Mouse (Mus musculus) embryonic facial prominence, embryonic 11.5 days (tissue): ENCODE measurements at regions not wholly inside any gene's neighbourhood (a gene's known extent, or its start where the extent isn't known, plus 50 kb on each side); places are given as distances from the start of the nearest gene placed in this dataset.

Source experiments
- ATAC-seq: fragments of 200-750 bp; cut with Nextera tagmentation; replicated peaks from 2 replicates; pipeline ENCODE4 v1.8.0; 2017; ENCODE audit warnings: low read depth; ENCODE audit not compliant: insufficient number of reproducible peaks, low FRiP score, low TSS enrichment
- DNase-seq: peaks from one replicate; pipeline ENCODE4 v3.0.0-alpha.2; 2015; ENCODE audit warnings: low spot score
- H3K27ac ChIP-seq: fragments of 300-500 bp; sonication (generic); replicated peaks from 2 replicates; pipeline ENCODE4 v1.5.1; 2014; ENCODE audit warnings: mild to moderate bottlenecking, low read depth, low read length, control low read depth
- H3K27me3 ChIP-seq: fragments of 300-500 bp; sonication (generic); 2 replicates; pipeline ENCODE4 v1.6.1; 2014; ENCODE audit warnings: mild to moderate bottlenecking, low read length, moderate library complexity, mixed read lengths; ENCODE audit not compliant: control insufficient read depth, insufficient read depth
- H3K36me3 ChIP-seq: fragments of 300-500 bp; sonication (generic); replicated peaks from 2 replicates; pipeline ENCODE4 v1.6.1; 2014; ENCODE audit warnings: low read depth, mild to moderate bottlenecking, low read length, moderate library complexity, mixed read lengths; ENCODE audit not compliant: control insufficient read depth, insufficient read depth
- H3K4me1 ChIP-seq: fragments of 300-500 bp; sonication (generic); 2 replicates; pipeline ENCODE4 v1.6.1; 2014; ENCODE audit warnings: low read length, mixed read lengths; ENCODE audit not compliant: control insufficient read depth, insufficient read depth
- H3K4me2 ChIP-seq: fragments of 300-500 bp; sonication (generic); 2 replicates; pipeline ENCODE4 v1.6.1; 2014; ENCODE audit warnings: low read depth, mild to moderate bottlenecking, control low read depth, low read length, moderate library complexity
- H3K4me3 ChIP-seq: fragments of 300-500 bp; sonication (generic); 2 replicates; pipeline ENCODE4 v1.5.1; 2014; ENCODE audit warnings: low read depth, low read length, control low read depth
- H3K9ac ChIP-seq: fragments of 300-500 bp; sonication (generic); replicated peaks from 2 replicates; pipeline ENCODE4 v1.6.1; 2014; ENCODE audit warnings: mild to moderate bottlenecking, control low read depth, low read length
- H3K9me3 ChIP-seq: fragments of 300-500 bp; sonication (generic); replicated peaks from 2 replicates; pipeline ENCODE4 v1.6.1; 2016; ENCODE audit warnings: mild to moderate bottlenecking, low read length, inconsistent platforms, mixed read lengths; ENCODE audit not compliant: control insufficient read depth
- WGBS: fragments of 180-500 bp; shearing (Covaris S2); extraction: QIAGEN DNeasy Blood & Tissue Kit; methylation state at CpG from one replicate; pipeline ENCODE4 v1.1.7; 2014; 5-methylcytosine and 5-hydroxymethylcytosine counted together

- Histone ChIP-seq H3K27me3 (no peaks in the 10 kb centered on the region), H3K4me2 (no peak overlapping the region), H3K9me3 (no peaks in the 10 kb centered on the region), H3K9ac (peak overlapping the region; percentile 39), H3K36me3 (no peaks in the 10 kb centered on the region), H3K27ac (0 out of 2 replicates have a peak overlapping the region, but pooled peaks have one; percentile 8), H3K4me3 (no peak overlapping the region), H3K4me1 (peaks cover 10% of the 10 kb centered on the region)
- DNase-seq (no peak), ATAC-seq (no peak)
- WGBS: 76% methylated on average over 10 of the region's 10 CpGs
Measured at GRCm38 (mm10) chr2:30685137-30685860, 90.5 kb downstream of the Cstad start.

DNA sequence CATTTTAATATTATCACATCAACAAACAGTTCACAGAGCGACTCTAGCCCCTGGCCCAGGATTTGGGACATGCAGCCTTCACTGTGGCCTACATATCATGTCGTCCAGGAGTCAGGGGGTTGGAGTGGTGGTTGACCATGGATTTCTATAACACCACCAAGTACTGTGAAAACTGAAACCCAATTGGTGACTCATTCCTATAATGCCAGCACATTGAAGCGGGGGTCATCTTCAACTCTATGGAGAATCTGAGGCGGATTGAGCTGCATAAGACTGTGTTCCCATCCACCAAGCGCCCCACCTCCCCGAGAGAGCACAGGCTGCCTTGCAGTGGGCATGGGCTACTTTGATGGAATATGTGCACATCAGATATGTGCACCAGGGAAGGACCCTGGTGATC lies 89.6 kb downstream of the Cstad start:
- Histone ChIP-seq H3K27ac (0 out of 2 replicates have a peak overlapping the region, but pooled peaks have one; percentile 8), H3K9ac (no peak overlapping the region), H3K9me3 (no peaks in the 10 kb centered on the region), H3K4me1 (peaks cover 10% of the 10 kb centered on the region), H3K36me3 (no peaks in the 10 kb centered on the region), H3K4me3 (no peak overlapping the region), H3K4me2 (no peak overlapping the region), H3K27me3 (no peaks in the 10 kb centered on the region)
- DNase-seq: no peak
- 89% methylated on average over 6 of the region's 6 CpGs for WGBS
- no peak for ATAC-seq

DNA sequence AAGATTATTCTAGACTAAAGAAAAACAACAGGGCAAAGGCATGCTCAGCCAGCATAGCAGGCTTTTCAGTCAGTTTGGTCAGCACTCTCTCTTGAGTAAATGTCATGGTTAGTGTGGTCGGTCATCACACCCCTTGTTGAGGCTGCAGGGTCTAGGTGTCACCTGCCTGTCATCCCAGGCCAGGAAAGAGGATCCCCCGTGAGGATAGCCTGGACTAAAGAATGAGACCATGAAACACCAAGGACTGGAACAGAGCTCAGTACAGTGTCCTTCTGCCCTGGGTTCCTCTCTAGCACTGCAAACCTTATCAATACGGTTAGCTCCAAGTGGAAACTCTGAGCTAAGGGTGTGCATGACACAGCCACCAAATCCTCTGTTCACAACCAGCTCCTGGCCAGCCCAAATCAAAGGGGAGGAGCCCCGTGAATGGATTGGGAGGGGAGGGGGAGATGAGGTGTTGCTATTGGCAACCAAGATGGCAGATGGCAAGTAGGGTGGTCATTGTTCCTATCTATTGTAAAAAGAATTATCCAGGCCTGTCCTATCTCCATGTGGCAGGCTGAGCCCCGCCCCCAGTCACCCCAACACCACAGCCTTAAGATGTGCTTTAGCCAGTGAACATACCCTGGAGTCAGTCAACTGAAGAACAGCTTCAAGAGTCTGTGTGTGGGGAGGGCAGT lies 87.4 kb downstream of the Cstad start:
- Histone ChIP-seq H3K4me2 (no peak overlapping the region), H3K36me3 (no peaks in the 10 kb centered on the region), H3K4me3 (no peak overlapping the region), H3K9me3 (no peaks in the 10 kb centered on the region), H3K27me3 (no peaks in the 10 kb centered on the region), H3K4me1 (peaks cover 7% of the 10 kb centered on the region), H3K9ac (no peak overlapping the region), H3K27ac (no peak overlapping the region)
- WGBS: 53% methylated on average over 5 of the region's 5 CpGs
- DNase-seq: no peak
- 0 out of 2 replicates have a peak, but pooled peaks have one; percentile 40 for ATAC-seq

DNA sequence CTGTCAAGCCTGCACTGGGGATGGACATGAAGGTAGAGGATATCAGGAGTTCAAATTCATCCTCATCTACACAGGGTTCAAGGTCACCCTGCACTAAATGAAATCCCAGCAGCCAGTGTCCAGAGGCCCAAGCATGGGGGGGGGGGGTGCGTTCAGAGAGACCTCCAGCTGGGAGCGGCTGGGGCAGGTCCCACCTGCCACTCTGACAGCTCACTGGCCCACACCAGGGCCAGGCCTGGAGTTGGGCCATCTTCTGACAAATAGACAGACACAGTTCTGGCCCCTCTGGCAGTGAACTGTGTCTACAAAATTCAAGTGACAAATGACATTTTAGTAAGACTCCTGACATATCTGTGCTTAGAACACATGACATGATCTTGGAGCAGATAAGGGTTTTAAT lies 86.8 kb downstream of the Cstad start:
- DNase-seq (no peak), ATAC-seq (no peak)
- 64% methylated on average over 2 of the region's 2 CpGs for WGBS
- no peak overlapping the region for H3K9ac ChIP-seq
- peaks cover 3% of the 10 kb centered on the region for H3K4me1 ChIP-seq
- H3K4me2 ChIP-seq: no peak overlapping the region
- H3K9me3 ChIP-seq: no peaks in the 10 kb centered on the region
- H3K36me3 ChIP-seq: no peaks in the 10 kb centered on the region
- H3K27me3 ChIP-seq: no peaks in the 10 kb centered on the region
- H3K4me3 ChIP-seq: no peak overlapping the region
- H3K27ac ChIP-seq: no peak overlapping the region

GRCm38 (mm10) chr2:30679041-30679440 lies 84.2 kb downstream of the Cstad start:
- ATAC-seq: no peak
- Histone ChIP-seq H3K4me2 (no peak overlapping the region), H3K27me3 (no peaks in the 10 kb centered on the region), H3K4me3 (no peak overlapping the region), H3K36me3 (no peaks in the 10 kb centered on the region), H3K9ac (no peak overlapping the region), H3K9me3 (no peaks in the 10 kb centered on the region), H3K4me1 (peaks cover 6% of the 10 kb centered on the region), H3K27ac (no peak overlapping the region)
- DNase-seq: no peak

DNA sequence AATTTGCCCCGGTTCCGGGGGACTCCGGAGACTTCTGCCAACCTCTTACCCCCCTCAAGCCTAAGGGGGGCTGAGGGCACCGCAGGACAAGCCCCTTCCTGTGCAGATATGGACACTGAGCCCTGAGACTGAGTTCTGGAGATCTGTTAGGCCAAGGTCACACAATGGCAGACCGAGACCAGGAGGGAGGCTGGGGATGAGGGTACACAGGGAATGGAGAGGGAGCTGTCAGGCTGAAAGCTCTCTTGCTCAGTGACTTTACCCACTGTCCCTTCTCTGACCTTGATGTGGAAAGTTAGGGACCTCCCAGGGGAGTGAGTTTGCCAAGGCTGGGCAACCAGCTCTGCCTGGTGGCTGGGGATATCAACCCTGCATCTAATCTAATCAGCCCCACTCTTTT lies 82.7 kb downstream of the Cstad start:
- Histone ChIP-seq H3K4me2 (peak overlapping the region; percentile 67), H3K4me1 (peaks cover 6% of the 10 kb centered on the region), H3K27me3 (no peaks in the 10 kb centered on the region), H3K9ac (peak overlapping the region; percentile 64), H3K36me3 (no peaks in the 10 kb centered on the region), H3K4me3 (peak overlapping the region; percentile 29), H3K27ac (peak overlapping the region; percentile 54), H3K9me3 (no peaks in the 10 kb centered on the region)
- WGBS: 7% methylated on average over 5 of the region's 5 CpGs
- DNase-seq: no peak
- 0 out of 2 replicates have a peak, but pooled peaks have one; percentile 11 for ATAC-seq

DNA sequence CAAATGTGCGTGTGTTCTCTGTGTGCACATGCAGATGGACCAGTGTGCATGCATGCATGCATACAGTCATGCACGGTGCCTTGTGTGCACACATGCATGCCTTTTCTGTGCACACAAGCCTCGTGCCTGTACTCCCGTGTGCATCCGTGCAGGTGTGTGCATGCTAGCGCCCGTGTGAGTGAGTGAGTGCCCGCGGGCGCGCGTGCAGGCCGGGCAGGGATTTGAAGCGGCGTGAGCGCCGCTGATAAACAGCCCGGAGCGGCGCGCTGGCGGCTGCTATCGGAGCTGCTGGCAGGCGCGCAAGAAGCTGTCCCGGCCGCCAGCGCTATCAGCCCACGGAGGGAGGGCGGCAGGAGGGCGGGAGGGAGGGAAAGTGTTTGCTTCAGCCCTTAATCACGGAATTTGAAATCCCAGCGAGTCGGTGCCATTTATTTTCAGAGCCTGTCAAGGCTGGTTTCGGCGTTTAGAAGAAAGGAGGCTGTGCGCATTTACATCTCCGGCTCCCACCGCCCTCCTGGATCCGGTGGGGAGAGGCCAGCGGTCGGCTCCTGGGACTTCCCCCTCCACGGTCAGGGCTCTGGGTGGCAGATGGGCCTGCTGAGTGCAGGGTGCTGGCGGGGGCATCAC lies 82.1 kb downstream of the Cstad start:
- H3K4me1 ChIP-seq: peaks cover 6% of the 10 kb centered on the region
- H3K9me3 ChIP-seq: no peaks in the 10 kb centered on the region
- under 1% methylated on average over 44 of the region's 44 CpGs for WGBS
- peak overlapping the region; percentile 67 for H3K4me2 ChIP-seq
- peak overlapping the region; percentile 64 for H3K9ac ChIP-seq
- ATAC-seq: peak; percentile 61
- peak overlapping the region; percentile 54 for H3K27ac ChIP-seq
- H3K36me3 ChIP-seq: no peaks in the 10 kb centered on the region
- DNase-seq: peak; percentile 70
- H3K4me3 ChIP-seq: peak overlapping the region; percentile 29
- no peaks in the 10 kb centered on the region for H3K27me3 ChIP-seq

GRCm38 (mm10) chr2:30676450-30676832 lies 81.6 kb downstream of the Cstad start:
- no peak for DNase-seq
- Histone ChIP-seq H3K27me3 (no peaks in the 10 kb centered on the region), H3K9me3 (no peaks in the 10 kb centered on the region), H3K4me3 (peak overlapping the region; percentile 29), H3K36me3 (no peaks in the 10 kb centered on the region), H3K27ac (peak overlapping the region; percentile 54; the same call in 1 of the 2 replicates), H3K4me2 (peak overlapping the region; percentile 67), H3K4me1 (peaks cover 6% of the 10 kb centered on the region), H3K9ac (peak overlapping the region; percentile 64)
- 7% methylated on average over 7 of the region's 7 CpGs for WGBS
- ATAC-seq: peak; percentile 51
